ENCODE assay signal across 8 mouse cellular contexts in the genomic region with DNA sequence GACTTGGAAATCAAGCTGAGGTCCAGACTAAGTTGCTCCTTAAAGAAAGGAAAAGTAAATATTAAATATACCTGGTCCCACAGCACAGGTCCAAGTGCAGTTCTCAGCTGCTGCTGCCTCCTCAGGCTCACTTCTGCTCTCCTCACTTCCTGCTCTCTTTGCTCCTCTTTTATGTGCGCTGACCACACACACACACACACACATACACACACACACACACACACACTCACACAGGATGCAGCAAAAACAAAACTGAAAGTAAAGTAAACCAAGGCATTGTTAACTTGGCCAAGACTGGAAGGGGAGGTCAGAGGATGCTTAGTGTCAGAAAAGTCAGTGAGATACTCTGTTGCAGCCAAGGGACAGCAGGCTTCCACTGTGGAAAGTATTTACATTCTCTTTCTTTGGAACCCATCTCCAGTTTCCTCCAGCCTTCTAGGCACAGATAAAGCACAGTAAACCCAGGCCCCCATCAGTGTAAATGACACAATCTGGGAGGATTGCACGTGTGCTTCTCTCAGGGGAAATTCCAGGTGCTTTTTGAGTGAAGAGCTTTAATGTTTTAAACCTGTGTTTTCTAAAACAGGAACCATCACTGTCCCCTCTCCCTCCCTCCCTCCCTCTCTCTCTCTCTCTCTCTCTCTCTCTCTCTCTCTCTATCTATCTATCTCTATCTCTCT. TPM values are rescaled to one million over a fixed set of nuclear protein-coding genes. Genes with fewer than 3 reads are reported as not detected.
A peak's percentile ranks its signal among the peaks of the same experiment; 100 is the strongest.
DNase-seq lines count a peak whose midpoint lies in the region; ATAC-seq and TF ChIP-seq lines count a peak whose summit lies in the region.
"Not testable (repeated sequence)": the region's sequence is repeated elsewhere in the genome, so short reads cannot be mapped to it uniquely, and the experiment has no call there.

Gbp9 (minus strand) TSS at position 131 of the 680 bp plus-strand sequence.
Gbp8 (minus strand) TSS at position 132 of the 680 bp plus-strand sequence.
Gbp4 (minus strand) TSS at position 178 of the 680 bp plus-strand sequence.

- peak within 1 kb of the TSS; percentile 51 for H3K27ac ChIP-seq in ES-Bruce4 (ENCODE audit: insufficient read depth, low read length)
- H3K27ac ChIP-seq in heart, embryonic 12.5 days (ENCODE audit: poor library complexity, severe bottlenecking): peak within 1 kb of the TSS; percentile 47
- H3K27ac ChIP-seq in intestine, embryonic 16.5 days (ENCODE audit: low read length); liver, embryonic 12.5 days: not testable (repeated sequence)

- peak; percentile 76 for ATAC-seq in heart, embryonic 12.5 days (ENCODE audit: insufficient number of reproducible peaks, low FRiP score)
- peak; percentile 28 for ATAC-seq in intestine, embryonic 16.5 days
- 0 out of 2 replicates have a peak, but pooled peaks have one; percentile 15 for ATAC-seq in liver, embryonic 12.5 days

- peak; percentile 5 for DNase-seq in brain, adult 2 months (ENCODE audit: low read depth, low spot score)
- DNase-seq in lung, postnatal 4 days: peak; percentile 45 to 52
- peak; percentile 53 to 60 for DNase-seq in spleen, adult 18-20 months
- DNase-seq in urinary bladder, adult 2 months (ENCODE audit: low spot score): not testable (repeated sequence)

- H3K4me1 ChIP-seq in ES-Bruce4 (ENCODE audit: control insufficient read depth, insufficient read depth, low read length); intestine, embryonic 16.5 days (ENCODE audit: control insufficient read depth, insufficient read depth, low read length); liver, embryonic 12.5 days: not testable (repeated sequence)
- H3K4me1 ChIP-seq in heart, embryonic 12.5 days (replicated peaks): 0 out of 2 replicates have a peak, but pooled peaks cover 11% of the 10 kb centered on the region

- 23% methylated on average over 2 of the region's 2 CpGs for WGBS in heart, embryonic 12.5 days
- WGBS in intestine, embryonic 16.5 days: 14% methylated on average over 2 of the region's 2 CpGs
- WGBS in liver, embryonic 12.5 days (ENCODE audit: insufficient replicate concordance): 3% methylated on average over 2 of the region's 2 CpGs

- H3K4me2 ChIP-seq in heart, embryonic 12.5 days: peak within 1 kb of the TSS; percentile 21; the same call in 1 of the 2 replicates
- not testable (repeated sequence) for H3K4me2 ChIP-seq in intestine, embryonic 16.5 days (ENCODE audit: low read depth, low read length); liver, embryonic 12.5 days

- not testable (repeated sequence) for H3K36me3 ChIP-seq in ES-Bruce4 (ENCODE audit: control insufficient read depth, insufficient read depth, low read length, poor library complexity, severe bottlenecking); heart, embryonic 12.5 days; intestine, embryonic 16.5 days (ENCODE audit: control insufficient read depth, insufficient read depth, low read length); liver, embryonic 12.5 days

- not testable (repeated sequence) for H3K27me3 ChIP-seq in ES-Bruce4 (ENCODE audit: control insufficient read depth, insufficient read depth, low read length, poor library complexity, severe bottlenecking); heart, embryonic 12.5 days (replicated peaks); intestine, embryonic 16.5 days (replicated peaks; ENCODE audit: control insufficient read depth, insufficient read depth, low read length); liver, embryonic 12.5 days (replicated peaks)

- H3K9me3 ChIP-seq in ES-Bruce4 (replicated peaks; ENCODE audit: control insufficient read depth, insufficient read depth, low read length, poor library complexity, severe bottlenecking); heart, embryonic 12.5 days (replicated peaks); intestine, embryonic 16.5 days (ENCODE audit: control insufficient read depth, low read length); liver, embryonic 12.5 days (replicated peaks): not testable (repeated sequence)

- TF ChIP-seq EP300 in ES-Bruce4 (IDR thresholded peaks at IDR 0.05; ENCODE audit: insufficient read depth, low read depth, low read length): not testable (repeated sequence)

- H3K4me3 ChIP-seq in ES-Bruce4 (ENCODE audit: low read depth, low read length); intestine, embryonic 16.5 days (ENCODE audit: low read length); liver, embryonic 12.5 days: not testable (repeated sequence)
- H3K4me3 ChIP-seq in heart, embryonic 12.5 days: peak within 1 kb of the TSS; percentile 19; the same call in 1 of the 2 replicates

- H3K9ac ChIP-seq in ES-Bruce4 (ENCODE audit: low read depth, poor library complexity, severe bottlenecking); heart, embryonic 12.5 days; intestine, embryonic 16.5 days (ENCODE audit: low read depth, low read length); liver, embryonic 12.5 days: not testable (repeated sequence)

- TF ChIP-seq CTCF in ES-Bruce4 (IDR thresholded peaks at IDR 0.05; ENCODE audit: low read depth, low read length): not testable (repeated sequence)

- TF ChIP-seq POLR2A in ES-Bruce4 (IDR thresholded peaks at IDR 0.05; ENCODE audit: insufficient read depth, low read length): not testable (repeated sequence)

RNA-seq across cellular contexts. Expression of gene Gbp9, which starts in this region (rescaled TPM):
- 0.63 and 1.4 TPM in 2 replicates for polyA plus RNA-seq in ES-Bruce4 (2011; ENCODE audit: insufficient read depth, insufficient read length, low read depth, missing spikeins)
- polyA plus RNA-seq in heart, embryonic 12.5 days (2016; fragmentation: Nextera tagmentation; extraction: Ambion mirVana): 4.4 and 4.6 TPM in 2 replicates
- 1.9 and 2.6 TPM in 2 replicates for polyA plus RNA-seq in intestine, embryonic 16.5 days (2015; fragmentation: Nextera tagmentation; extraction: Ambion mirVana)
- polyA plus RNA-seq in liver, embryonic 12.5 days (2016; fragmentation: Nextera tagmentation; extraction: Ambion mirVana): 0.99 and 1.0 TPM in 2 replicates
- polyA plus RNA-seq in urinary bladder, adult 2 months (2012; rRNA removed): 11.8 and 18.2 TPM in 2 replicates

RNA-seq across cellular contexts. Expression of gene Gbp8, which starts in this region (rescaled TPM):
- polyA plus RNA-seq in ES-Bruce4 (2011; ENCODE audit: insufficient read depth, insufficient read length, low read depth, missing spikeins): 0.25 TPM in 1 of 2 replicates, not detected in the other
- polyA plus RNA-seq in heart, embryonic 12.5 days (2016; fragmentation: Nextera tagmentation; extraction: Ambion mirVana): 1.4 and 1.8 TPM in 2 replicates
- polyA plus RNA-seq in intestine, embryonic 16.5 days (2015; fragmentation: Nextera tagmentation; extraction: Ambion mirVana): 2.2 and 2.3 TPM in 2 replicates
- polyA plus RNA-seq in liver, embryonic 12.5 days (2016; fragmentation: Nextera tagmentation; extraction: Ambion mirVana): 1.1 and 1.2 TPM in 2 replicates
- polyA plus RNA-seq in urinary bladder, adult 2 months (2012; rRNA removed): 5.6 and 7.7 TPM in 2 replicates

RNA-seq across cellular contexts. Expression of gene Gbp4, which starts in this region (rescaled TPM):
- 0.72 and 0.79 TPM in 2 replicates for polyA plus RNA-seq in ES-Bruce4 (2011; ENCODE audit: insufficient read depth, insufficient read length, low read depth, missing spikeins)
- polyA plus RNA-seq in heart, embryonic 12.5 days (2016; fragmentation: Nextera tagmentation; extraction: Ambion mirVana): 6.1 and 9.6 TPM in 2 replicates
- polyA plus RNA-seq in intestine, embryonic 16.5 days (2015; fragmentation: Nextera tagmentation; extraction: Ambion mirVana): 1.2 and 1.5 TPM in 2 replicates
- 1.3 and 1.8 TPM in 2 replicates for polyA plus RNA-seq in liver, embryonic 12.5 days (2016; fragmentation: Nextera tagmentation; extraction: Ambion mirVana)
- 18.4 and 23.9 TPM in 2 replicates for polyA plus RNA-seq in urinary bladder, adult 2 months (2012; rRNA removed)

Comparison
In these comparisons a context has a peak if more than half of its experiments do, and no peak if none do; other contexts are left out.
1. ATAC-seq: peak in every context shown above with its lines; median percentile 76 in heart, embryonic 12.5 days; 28 in intestine, embryonic 16.5 days; 15 in liver, embryonic 12.5 days.